Mouse (Mus musculus) ES-E14 (cell line): ENCODE data around the gene Cops4. TPM values are rescaled to one million over a fixed set of nuclear protein-coding genes. Genes with fewer than 3 reads are reported as not detected.

Experiments
- DNase-seq: peaks from one replicate; pipeline ENCODE4 v3.0.0-alpha.2; 2013; ENCODE audit warnings: low read depth, low spot score
- H3K27ac ChIP-seq: 2 replicates; pipeline ENCODE4 v1.5.1; 2012; ENCODE audit warnings: low read depth, mild to moderate bottlenecking, low read length, moderate library complexity, mixed read lengths; ENCODE audit not compliant: poor library complexity, insufficient read depth, severe bottlenecking
- H3K36me3 ChIP-seq: 2 replicates; pipeline ENCODE4 v1.6.1; 2012; ENCODE audit warnings: mild to moderate bottlenecking, low read length, moderate library complexity, mixed read lengths; ENCODE audit not compliant: control insufficient read depth, poor library complexity, insufficient read depth, severe bottlenecking
- H3K4me1 ChIP-seq, 2 experiments: fragments of 150-350 bp in 1 of 2; sonication (generic) in 1 of 2; 2 replicates each; pipeline ENCODE4 v1.6.1; 2012; ENCODE audit warnings: low read length in 2 of 2, mild to moderate bottlenecking in 1 of 2, mixed read lengths in 1 of 2; ENCODE audit not compliant: control insufficient read depth in 2 of 2, insufficient read depth in 2 of 2, poor library complexity in 1 of 2
- H3K4me3 ChIP-seq, 2 experiments: fragments of 150-350 bp in 1 of 2; sonication (generic) in 1 of 2; 2 replicates each; pipeline ENCODE4 v1.5.1; 2012; ENCODE audit warnings: low read length in 2 of 2, low read depth in 1 of 2, mild to moderate bottlenecking in 1 of 2, mixed read lengths in 1 of 2; ENCODE audit not compliant: insufficient read depth in 1 of 2, poor library complexity in 1 of 2, severe bottlenecking in 1 of 2
- H3K9ac ChIP-seq: 2 replicates; pipeline ENCODE4 v1.6.1; 2012; ENCODE audit warnings: low read depth, mild to moderate bottlenecking, low read length, mixed read lengths; ENCODE audit not compliant: poor library complexity, insufficient read depth, severe bottlenecking
- H3K9me3 ChIP-seq: fragments of 150-350 bp; sonication (generic); 2 replicates; pipeline ENCODE4 v1.6.1; 2012; ENCODE audit warnings: low read depth, mild to moderate bottlenecking, low read length; ENCODE audit not compliant: control insufficient read depth, insufficient read depth
- CHD2 ChIP-seq: IDR thresholded peaks from 2 replicates; pipeline ENCODE4 v1.6.1; 2014; ENCODE audit warnings: mild to moderate bottlenecking, low read depth, low read length, inconsistent platforms
- HCFC1 ChIP-seq: IDR thresholded peaks from 2 replicates; pipeline ENCODE4 v1.6.1; 2012; ENCODE audit warnings: low read length, inconsistent platforms, borderline replicate concordance; ENCODE audit not compliant: insufficient read depth
- MAFK ChIP-seq: IDR thresholded peaks from 2 replicates; pipeline ENCODE4 v1.6.1; 2014; ENCODE audit warnings: mild to moderate bottlenecking, low read depth, low read length, inconsistent platforms; ENCODE audit not compliant: insufficient read depth
- ZC3H11A ChIP-seq: IDR thresholded peaks from 2 replicates; pipeline ENCODE4 v1.6.1; 2012; ENCODE audit warnings: low read depth, mild to moderate bottlenecking, inconsistent platforms, low read length, borderline replicate concordance
- ZNF384 ChIP-seq: IDR thresholded peaks from 2 replicates; pipeline ENCODE4 v1.6.1; 2012; ENCODE audit warnings: low read depth, low read length, inconsistent platforms
- in situ Hi-C, 2 experiments: fragments of 600-800 bp; cut with MboI; formaldehyde crosslinking; loops; one replicate each; pipeline ENCODE4 v1.15.1; 2025; ENCODE audit warnings: low sequenced_read_pairs in 2 of 2, inconsistent platforms in 1 of 2; ENCODE audit not compliant: unreplicated experiment in 2 of 2
- total RNA-seq: library from RNA; depleted of rRNA; stranded (reverse); fragments of 300-350 nt; gene quantifications from 2 replicates; pipeline ENCODE4 v1.2.3, GENCODE M21; 2012

The Cops4 gene
- total RNA-seq, 1 experiment = 101 TPM

- Histone ChIP-seq H3K27ac (no peak overlapping the region), H3K4me1 (peaks cover 4 to 10% of the 10 kb centered on the region in 2 experiments; a peak in 1 of 4 replicates), H3K36me3 (no peaks in the 10 kb centered on the region), H3K9me3 (no peaks in the 10 kb centered on the region), H3K4me3 (no peak overlapping the region), H3K9ac (no peak overlapping the region)
- TF ChIP-seq ZC3H11A (no peak), HCFC1 (no peak), CHD2 (no peak), ZNF384 (no peak), MAFK (no peak)
- no peak for DNase-seq
- in situ Hi-C loops = no loop called here
Measured at GRCm38 (mm10) chr5:100570716-100571115, 52.6 kb downstream of the Cops4 start.

GRCm38 (mm10) chr5:100572069-100572468 is 54.0 kb downstream of the Cops4 start, which contains the start of gene Plac8:
TSS of gene Plac8 (minus strand) at chr5:100572245.
- TF ChIP-seq MAFK (no peak), ZNF384 (no peak), ZC3H11A (no peak), HCFC1 (no peak), CHD2 (no peak)
- no peaks in the 10 kb centered on the region for H3K9me3 ChIP-seq
- no peak within 1 kb of the TSS for H3K9ac ChIP-seq
- H3K4me3 ChIP-seq = no peak within 1 kb of the TSS
- no peak within 1 kb of the TSS for H3K27ac ChIP-seq
- peak; percentile 39 for DNase-seq
- H3K4me1 ChIP-seq = peaks cover 4 to 10% of the 10 kb centered on the region in 2 experiments; a peak in 1 of 4 replicates
- no peaks in the 10 kb centered on the region for H3K36me3 ChIP-seq
- in situ Hi-C loops = no loop called here

GRCm38 (mm10) chr5:100573256-100573655 is 55.1 kb downstream of the Cops4 start:
- peaks cover 2 to 10% of the 10 kb centered on the region in 2 experiments; a peak in 1 of 4 replicates for H3K4me1 ChIP-seq
- in situ Hi-C loops = no loop called here
- no peak overlapping the region for H3K4me3 ChIP-seq
- no peak for DNase-seq
- TF ChIP-seq ZC3H11A = no peak
- TF ChIP-seq CHD2 = no peak
- no peak for TF ChIP-seq ZNF384
- no peak for TF ChIP-seq HCFC1
- no peak for TF ChIP-seq MAFK
- no peak overlapping the region for H3K9ac ChIP-seq
- H3K9me3 ChIP-seq = no peaks in the 10 kb centered on the region
- H3K27ac ChIP-seq = no peak overlapping the region
- H3K36me3 ChIP-seq = no peaks in the 10 kb centered on the region

GRCm38 (mm10) chr5:100574771-100575170 is 56.7 kb downstream of the Cops4 start:
- no peak overlapping the region for H3K27ac ChIP-seq
- TF ChIP-seq CHD2 (no peak), ZNF384 (no peak), ZC3H11A (no peak), MAFK (no peak), HCFC1 (no peak)
- H3K4me1 ChIP-seq = peaks cover 2 to 4% of the 10 kb centered on the region in 2 experiments; a peak in 1 of 4 replicates
- in situ Hi-C loops = no loop called here
- H3K36me3 ChIP-seq = no peaks in the 10 kb centered on the region
- H3K9me3 ChIP-seq = no peaks in the 10 kb centered on the region
- H3K4me3 ChIP-seq = no peak overlapping the region
- no peak for DNase-seq
- H3K9ac ChIP-seq = no peak overlapping the region

- no peak overlapping the region for H3K4me3 ChIP-seq
- H3K36me3 ChIP-seq = no peaks in the 10 kb centered on the region
- in situ Hi-C loops = no loop called here
- DNase-seq = no peak
- H3K27ac ChIP-seq = no peak overlapping the region
- no peaks in the 10 kb centered on the region for H3K4me1 ChIP-seq
- H3K9me3 ChIP-seq = no peaks in the 10 kb centered on the region
- no peak for TF ChIP-seq ZC3H11A
- no peak for TF ChIP-seq CHD2
- no peak for TF ChIP-seq HCFC1
- TF ChIP-seq ZNF384 = no peak
- TF ChIP-seq MAFK = no peak
- H3K9ac ChIP-seq = no peak overlapping the region
Measured at GRCm38 (mm10) chr5:100578863-100579411, 60.8 kb downstream of the Cops4 start.
